Mouse (Mus musculus) cerebellum, adult 2 months (tissue): Measurements from ENCODE around the gene Lalba. TPM values are rescaled to one million over a fixed set of nuclear protein-coding genes. Genes with fewer than 3 reads are reported as not detected.
A peak's percentile ranks its signal among the peaks of the same experiment; 100 is the strongest.

Experiments
- DNase-seq, 2 experiments: peaks; one replicate each; pipeline ENCODE4 v3.0.0; 2021
- H3K27ac ChIP-seq: fragments of 200-500 bp; 2 replicates; pipeline ENCODE4 v1.5.1; 2012; ENCODE audit warnings: low read length, control low read depth, inconsistent platforms; ENCODE audit not compliant: insufficient read depth
- H3K27me3 ChIP-seq: fragments of 200-500 bp; 2 replicates; pipeline ENCODE4 v1.6.1; 2012; ENCODE audit warnings: inconsistent platforms, mild to moderate bottlenecking, low read length, moderate library complexity; ENCODE audit not compliant: control insufficient read depth, insufficient read depth
- H3K4me1 ChIP-seq: fragments of 200-500 bp; 2 replicates; pipeline ENCODE4 v1.6.1; 2011; ENCODE audit warnings: low read length; ENCODE audit not compliant: control insufficient read depth, insufficient read depth
- H3K4me3 ChIP-seq: fragments of 200-500 bp; replicated peaks from 2 replicates; pipeline ENCODE3; 2011; ENCODE audit warnings: mild to moderate bottlenecking, low read depth, low read length, control low read depth; ENCODE audit not compliant: insufficient read depth
- CTCF ChIP-seq: fragments of 200-500 bp; IDR thresholded peaks from 2 replicates; pipeline ENCODE4 v1.5.1; 2011; ENCODE audit warnings: low read depth, mild to moderate bottlenecking, control low read depth, low read length, moderate library complexity, borderline replicate concordance; ENCODE audit not compliant: insufficient read depth
- POLR2A ChIP-seq: fragments of 200-500 bp; IDR thresholded peaks from 2 replicates; pipeline ENCODE4 v1.6.1; 2011; ENCODE audit warnings: low read length, control low read depth, borderline replicate concordance; ENCODE audit not compliant: insufficient read depth
- WGBS: fragments of 180-500 bp; shearing (Covaris S2); methylation state at CpG from one replicate; pipeline ENCODE4 v1.1.7; 2018; 5-methylcytosine and 5-hydroxymethylcytosine counted together
- polyA plus RNA-seq: library from polyadenylated mRNA; depleted of rRNA; stranded (reverse); fragments of >200 nt; gene quantifications from 2 replicates; pipeline ENCODE4 v1.2.3, GENCODE M21; 2012

Gene Lalba
- polyA plus RNA-seq, 1 experiment = 0.34 TPM

GRCm38 (mm10) chr15:98483907-98484886, 1.7 kb upstream of the Lalba start:
- no peaks in the 10 kb centered on the region for H3K4me1 ChIP-seq
- H3K27me3 ChIP-seq = no peaks in the 10 kb centered on the region
- 73% methylated on average over 18 of the region's 18 CpGs for WGBS
- no peak overlapping the region for H3K27ac ChIP-seq
- no peak overlapping the region for H3K4me3 ChIP-seq
- TF ChIP-seq POLR2A (no peak), CTCF (no peak)
- no peak for DNase-seq

- H3K27ac ChIP-seq = no peak overlapping the region
- H3K27me3 ChIP-seq = no peaks in the 10 kb centered on the region
- no peak overlapping the region for H3K4me3 ChIP-seq
- 76% methylated on average over 7 of the region's 7 CpGs for WGBS
- H3K4me1 ChIP-seq = no peaks in the 10 kb centered on the region
- DNase-seq = no peak
- TF ChIP-seq CTCF = no peak
- TF ChIP-seq POLR2A = no peak
These were observed 2.9 kb downstream of the Lalba start for GRCm38 (mm10) chr15:98479568-98480102.

GRCm38 (mm10) chr15:98476281-98476680, 6.2 kb downstream of the Lalba start:
- DNase-seq = peak in 1 of 2 experiments; percentile 3
- Histone ChIP-seq H3K4me3 (no peak overlapping the region), H3K27ac (no peak overlapping the region), H3K4me1 (no peaks in the 10 kb centered on the region), H3K27me3 (no peaks in the 10 kb centered on the region)
- 56% methylated on average over 5 of the region's 5 CpGs for WGBS
- TF ChIP-seq CTCF (no peak), POLR2A (no peak)

- peak; percentile 49; the same call in 1 of the 2 replicates for TF ChIP-seq CTCF
- no peak for TF ChIP-seq POLR2A
- Histone ChIP-seq H3K4me3 (no peak overlapping the region), H3K4me1 (no peaks in the 10 kb centered on the region), H3K27ac (no peak overlapping the region), H3K27me3 (no peaks in the 10 kb centered on the region)
- WGBS = 56% methylated on average over 10 of the region's 10 CpGs
- peak; percentile 18 to 43 for DNase-seq
These were observed 7.1 kb downstream of the Lalba start for GRCm38 (mm10) chr15:98475382-98475781.

GRCm38 (mm10) chr15:98474958-98475357, 7.6 kb downstream of the Lalba start:
- no peak for DNase-seq
- Histone ChIP-seq H3K4me1 (no peaks in the 10 kb centered on the region), H3K27me3 (no peaks in the 10 kb centered on the region), H3K27ac (no peak overlapping the region), H3K4me3 (no peak overlapping the region)
- TF ChIP-seq CTCF (no peak), POLR2A (no peak)
- WGBS = 76% methylated on average over 10 of the region's 10 CpGs

GRCm38 (mm10) chr15:98471539-98471938, 11.0 kb downstream of the Lalba start:
- TF ChIP-seq CTCF (no peak), POLR2A (no peak)
- Histone ChIP-seq H3K27ac (no peak overlapping the region), H3K27me3 (no peaks in the 10 kb centered on the region), H3K4me1 (no peaks in the 10 kb centered on the region), H3K4me3 (no peak overlapping the region)
- 90% methylated on average over 13 of the region's 13 CpGs for WGBS
- no peak for DNase-seq

GRCm38 (mm10) chr15:98469596-98469995, 12.9 kb downstream of the Lalba start, which contains the start of gene OR5BS1P:
TSS of gene OR5BS1P (plus strand) at chr15:98469896.
- no peak for DNase-seq
- Histone ChIP-seq H3K4me3 (no peak within 1 kb of the TSS), H3K27ac (no peak within 1 kb of the TSS), H3K27me3 (no peaks in the 10 kb centered on the region), H3K4me1 (no peaks in the 10 kb centered on the region)
- 91% methylated on average over 4 of the region's 4 CpGs for WGBS
- TF ChIP-seq CTCF (no peak), POLR2A (no peak)
